Mouse (Mus musculus) limb, embryonic 15.5 days (tissue): ENCODE measurements around the gene Nr0b2. TPM values are rescaled to one million over a fixed set of nuclear protein-coding genes. Genes with fewer than 3 reads are reported as not detected.

Experiments
- ATAC-seq: fragments of 200-750 bp; cut with Nextera tagmentation; 2 replicates; pipeline ENCODE4 v1.8.0; 2017; ENCODE audit warnings: low read depth, moderate TSS enrichment; ENCODE audit not compliant: insufficient number of reproducible peaks, low FRiP score, low TSS enrichment
- H3K27ac ChIP-seq: fragments of 300-500 bp; sonication (generic); 2 replicates; pipeline ENCODE4 v1.5.1; 2015; ENCODE audit warnings: moderate library complexity, mild to moderate bottlenecking, inconsistent platforms
- H3K27me3 ChIP-seq: fragments of 300-500 bp; sonication (generic); 2 replicates; pipeline ENCODE4 v1.6.1; 2015; ENCODE audit warnings: inconsistent platforms
- H3K36me3 ChIP-seq: fragments of 300-500 bp; sonication (generic); 2 replicates; pipeline ENCODE4 v1.6.1; 2015; ENCODE audit warnings: inconsistent platforms
- H3K4me1 ChIP-seq: fragments of 300-500 bp; sonication (generic); 2 replicates; pipeline ENCODE4 v1.6.1; 2015; ENCODE audit warnings: inconsistent platforms
- H3K4me2 ChIP-seq: fragments of 300-500 bp; sonication (generic); 2 replicates; pipeline ENCODE4 v1.6.1; 2015; ENCODE audit warnings: mild to moderate bottlenecking, inconsistent platforms
- H3K4me3 ChIP-seq: fragments of 300-500 bp; sonication (generic); 2 replicates; pipeline ENCODE4 v1.5.1; 2015; ENCODE audit warnings: mild to moderate bottlenecking, inconsistent platforms
- H3K9ac ChIP-seq: fragments of 300-500 bp; sonication (generic); 2 replicates; pipeline ENCODE4 v1.6.1; 2015; ENCODE audit warnings: inconsistent platforms
- H3K9me3 ChIP-seq: fragments of 300-500 bp; sonication (generic); 2 replicates; pipeline ENCODE4 v1.6.1; 2016; ENCODE audit warnings: inconsistent platforms
- WGBS: fragments of 180-500 bp; shearing (Covaris S2); methylation state at CpG from one replicate; pipeline ENCODE4 v1.1.7; 2015; 5-methylcytosine and 5-hydroxymethylcytosine counted together
- microRNA-seq: library from miRNA; unstranded; fragments of <30 nt; microRNA quantifications from one replicate; pipeline ENCODE4, GENCODE M21; 2016
- polyA plus RNA-seq: library from polyadenylated mRNA; unstranded; fragments of >200 nt; fragmentation: Nextera tagmentation; extraction: Ambion mirVana; gene quantifications from 2 replicates; pipeline ENCODE4 v1.2.1, GENCODE M21; 2015

Gene Nr0b2
- polyA plus RNA-seq, 1 experiment from 2014 or later, result not detected

DNA sequence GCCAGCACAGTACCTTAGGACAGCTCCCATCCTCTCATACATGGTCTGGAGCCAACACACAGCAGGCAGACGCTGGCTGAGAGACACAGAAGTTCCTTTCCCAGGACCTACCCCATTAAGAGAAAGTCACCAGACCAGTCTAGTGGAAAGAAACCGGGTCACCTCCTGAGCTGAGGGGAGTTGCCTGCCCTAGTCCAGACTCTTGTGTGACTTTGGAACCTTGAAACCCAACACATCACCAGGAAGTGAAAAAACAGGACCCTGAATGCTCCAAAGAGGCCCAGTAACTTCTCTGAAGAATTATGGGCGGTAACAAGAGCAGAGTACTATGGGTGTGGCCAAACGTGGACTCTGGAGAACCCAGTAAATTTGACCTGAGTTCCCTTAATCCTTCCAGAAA, 45.4 kb downstream of the Nr0b2 start:
- peak overlapping the region; percentile 74; the same call in 1 of the 2 replicates for H3K4me2 ChIP-seq
- H3K9me3 ChIP-seq, result no peaks in the 10 kb centered on the region
- no peak overlapping the region for H3K9ac ChIP-seq
- no peak for ATAC-seq
- peaks cover 6% of the 10 kb centered on the region for H3K36me3 ChIP-seq
- WGBS, result 28% methylated on average over 4 of the region's 4 CpGs
- H3K27me3 ChIP-seq, result peaks cover 42% of the 10 kb centered on the region
- no peak overlapping the region for H3K4me3 ChIP-seq
- H3K4me1 ChIP-seq, result peaks cover 28% of the 10 kb centered on the region
- peak overlapping the region; percentile 78 for H3K27ac ChIP-seq

DNA sequence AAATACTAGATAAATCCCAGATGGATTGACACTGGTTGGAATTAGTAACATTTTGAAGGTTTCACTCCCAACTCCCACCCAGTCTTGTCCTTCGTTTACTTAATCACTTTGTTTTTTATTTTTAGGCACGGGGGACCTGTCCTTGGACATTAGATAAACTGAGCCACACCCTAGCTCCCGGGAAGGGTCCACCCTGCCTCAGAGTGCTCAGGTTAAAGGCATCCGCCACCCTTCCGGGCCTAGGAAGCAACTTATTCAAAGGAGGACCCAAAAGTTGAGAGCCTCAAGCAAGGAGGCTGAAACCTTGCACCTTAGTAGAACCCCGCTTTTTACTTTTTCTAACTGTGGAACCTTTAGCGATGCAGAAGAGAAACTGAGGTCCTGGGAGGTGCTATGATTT, 45.9 kb downstream of the Nr0b2 start:
- no peak for ATAC-seq
- Histone ChIP-seq H3K36me3 (peaks cover 10% of the 10 kb centered on the region), H3K9ac (peak overlapping the region; percentile 29; the same call in 1 of the 2 replicates), H3K9me3 (no peaks in the 10 kb centered on the region), H3K4me1 (peaks cover 28% of the 10 kb centered on the region), H3K27me3 (peaks cover 42% of the 10 kb centered on the region), H3K27ac (peak overlapping the region; percentile 78), H3K4me2 (peak overlapping the region; percentile 74), H3K4me3 (peak overlapping the region; percentile 52)
- 12% methylated on average over 7 of the region's 7 CpGs for WGBS

DNA sequence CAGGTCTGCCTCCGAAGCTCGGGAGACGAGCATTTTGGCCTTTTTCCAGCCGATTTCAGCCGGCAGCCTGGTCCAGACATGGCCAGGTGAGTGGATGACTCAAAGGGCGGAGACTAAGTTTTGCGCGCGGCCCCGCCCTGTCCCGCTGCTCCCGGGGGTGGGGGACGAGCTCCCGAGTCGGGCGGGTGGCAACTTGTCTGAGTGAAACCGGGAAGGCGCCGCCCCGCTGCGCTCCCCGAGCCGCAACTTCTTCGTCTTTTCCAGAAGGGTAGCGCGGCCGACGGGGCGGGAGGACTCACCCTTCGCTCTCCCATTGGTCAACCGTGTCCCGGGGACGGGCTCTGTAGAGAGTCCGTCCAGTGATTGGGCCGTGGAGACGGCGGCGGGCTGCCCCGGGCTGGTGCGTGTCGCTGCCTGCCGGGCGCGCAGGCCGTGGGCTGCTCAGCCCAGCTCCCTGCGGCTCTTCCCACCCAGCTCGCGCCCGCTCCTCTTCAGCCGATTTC, 46.4 kb downstream of the Nr0b2 start:
- Histone ChIP-seq H3K27ac (peak overlapping the region; percentile 78), H3K27me3 (peaks cover 42% of the 10 kb centered on the region), H3K4me2 (peak overlapping the region; percentile 74), H3K36me3 (peaks cover 13% of the 10 kb centered on the region), H3K9me3 (no peaks in the 10 kb centered on the region), H3K4me1 (peaks cover 28% of the 10 kb centered on the region), H3K9ac (peak overlapping the region; percentile 29), H3K4me3 (peak overlapping the region; percentile 52)
- under 1% methylated on average over 46 of the region's 50 CpGs for WGBS
- ATAC-seq, result peak; percentile 90

DNA sequence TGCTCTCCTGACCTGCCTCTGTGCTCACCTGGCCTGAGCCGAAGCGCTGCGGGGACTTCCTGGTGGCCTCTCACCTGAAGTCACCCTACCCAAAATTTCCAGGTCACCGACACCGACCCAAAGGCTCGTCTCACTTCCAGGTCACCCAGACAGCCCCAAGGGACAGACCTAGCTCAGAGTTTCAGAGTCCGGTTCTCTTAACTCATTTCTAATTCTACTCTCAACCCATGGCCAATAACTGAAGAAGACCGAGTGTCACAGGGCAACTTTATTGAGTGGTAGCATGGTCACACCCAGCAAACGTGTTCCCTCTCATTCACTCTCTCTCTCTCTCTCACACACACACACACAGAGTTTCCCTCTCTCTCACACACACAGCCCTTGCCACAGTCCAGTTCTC, 47.1 kb downstream of the Nr0b2 start:
- H3K27ac ChIP-seq, result peak overlapping the region; percentile 77

DNA sequence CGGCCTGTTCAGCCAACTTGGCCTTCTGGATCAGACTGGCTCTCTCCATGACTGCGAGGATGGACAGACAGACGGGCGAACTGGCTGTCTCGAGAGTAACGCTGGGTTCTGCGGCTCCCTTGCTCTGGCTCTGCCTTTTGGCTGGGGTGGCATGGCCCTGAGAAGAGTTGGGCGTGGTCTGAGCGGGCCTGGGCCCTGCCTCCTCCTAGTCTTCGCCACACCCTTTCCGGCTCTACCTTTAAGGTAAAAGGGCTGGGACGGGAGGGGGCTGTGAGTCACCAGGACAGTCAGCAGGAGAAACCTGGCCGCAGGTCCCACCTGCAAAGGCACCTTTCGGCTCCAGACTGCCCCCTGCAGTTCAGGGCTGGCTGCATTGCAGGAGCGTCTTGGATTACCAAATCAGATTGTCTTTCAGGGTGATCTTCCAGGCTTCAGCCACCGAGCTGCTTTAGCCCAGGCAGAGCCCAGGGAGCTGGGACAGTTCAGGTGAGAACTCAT, 48.6 kb downstream of the Nr0b2 start, which contains the start of gene Sfn:
Gene Sfn (minus strand): TSS at position 448 of the 498 bp plus-strand sequence.
- H3K9me3 ChIP-seq, result no peaks in the 10 kb centered on the region
- H3K27me3 ChIP-seq, result peaks cover 42% of the 10 kb centered on the region
- peaks cover 34% of the 10 kb centered on the region for H3K36me3 ChIP-seq
- H3K27ac ChIP-seq, result peak within 1 kb of the TSS; percentile 50; the same call in 1 of the 2 replicates
- peak; percentile 15; the same call in 1 of the 2 replicates for ATAC-seq
- peak within 1 kb of the TSS; percentile 52 for H3K4me3 ChIP-seq
- H3K4me1 ChIP-seq, result peaks cover 35% of the 10 kb centered on the region
- 1% methylated on average over 16 of the region's 16 CpGs for WGBS
- H3K9ac ChIP-seq, result 0 out of 2 replicates have a peak within 1 kb of the TSS, but pooled peaks have one; percentile 20
- H3K4me2 ChIP-seq, result peak within 1 kb of the TSS; percentile 37

More for the DNA sequence above, 47.1 kb downstream of the Nr0b2 start:
- H3K4me1 ChIP-seq, result peaks cover 32% of the 10 kb centered on the region
- peak overlapping the region; percentile 52 for H3K4me3 ChIP-seq
- 11% methylated on average over 9 of the region's 9 CpGs for WGBS
- H3K27me3 ChIP-seq, result peaks cover 42% of the 10 kb centered on the region
- H3K36me3 ChIP-seq, result peaks cover 20% of the 10 kb centered on the region
- H3K9ac ChIP-seq, result peak overlapping the region; percentile 29
- peak overlapping the region; percentile 74 for H3K4me2 ChIP-seq
- ATAC-seq, result no peak
- H3K9me3 ChIP-seq, result no peaks in the 10 kb centered on the region

DNA sequence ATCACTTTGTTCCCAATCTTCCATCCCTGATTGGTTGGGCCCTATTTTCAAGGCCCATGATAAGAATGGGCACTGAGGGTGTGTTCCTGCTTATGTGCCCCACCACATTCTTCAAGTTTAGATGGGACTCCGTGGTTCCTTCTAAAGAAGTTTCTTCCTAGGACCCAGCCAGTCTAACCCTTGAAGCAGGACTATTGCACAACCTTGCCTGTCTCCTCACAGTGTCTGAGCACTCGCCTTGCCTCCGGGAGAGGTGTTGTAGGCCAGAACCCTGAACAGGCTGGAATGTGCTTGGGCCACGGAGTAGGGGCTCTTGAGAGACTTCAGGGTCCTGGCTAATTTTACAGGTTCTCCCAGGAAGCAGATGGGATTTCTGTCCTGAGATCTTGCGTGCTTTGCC, 49.9 kb downstream of the Nr0b2 start:
- WGBS, result 84% methylated on average over 5 of the region's 5 CpGs
- ATAC-seq, result no peak
- Histone ChIP-seq H3K4me3 (no peak overlapping the region), H3K9me3 (no peaks in the 10 kb centered on the region), H3K4me2 (no peak overlapping the region), H3K4me1 (peaks cover 38% of the 10 kb centered on the region), H3K27me3 (peaks cover 42% of the 10 kb centered on the region), H3K9ac (no peak overlapping the region), H3K36me3 (peaks cover 45% of the 10 kb centered on the region), H3K27ac (peak overlapping the region; percentile 19; the same call in 1 of the 2 replicates)

DNA sequence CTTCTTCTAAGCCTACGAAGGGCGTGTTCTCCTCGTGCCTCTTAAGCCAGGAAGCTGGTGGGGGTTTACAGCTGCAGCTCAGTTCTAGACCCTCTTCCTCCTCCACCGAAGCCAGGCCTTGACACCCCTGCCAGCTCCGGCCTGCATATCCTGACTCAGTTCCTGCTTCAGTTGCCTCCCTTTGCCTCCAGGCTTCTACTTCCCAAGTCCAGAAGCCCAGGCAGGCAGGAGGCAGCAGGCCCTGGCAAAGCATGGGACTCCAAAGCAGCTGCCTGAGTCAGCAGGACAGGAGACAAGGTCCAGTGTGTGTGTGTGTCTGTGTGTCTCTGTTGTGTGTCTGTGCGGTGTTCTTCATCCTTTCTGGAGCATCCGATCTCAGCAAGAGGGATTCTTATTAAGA, 51.0 kb downstream of the Nr0b2 start:
- Histone ChIP-seq H3K27me3 (peaks cover 36% of the 10 kb centered on the region), H3K9me3 (no peaks in the 10 kb centered on the region), H3K4me1 (peaks cover 31% of the 10 kb centered on the region), H3K36me3 (peaks cover 53% of the 10 kb centered on the region), H3K4me3 (no peak overlapping the region), H3K4me2 (no peak overlapping the region), H3K27ac (no peak overlapping the region), H3K9ac (no peak overlapping the region)
- no peak for ATAC-seq
- WGBS, result 68% methylated on average over 7 of the region's 7 CpGs

DNA sequence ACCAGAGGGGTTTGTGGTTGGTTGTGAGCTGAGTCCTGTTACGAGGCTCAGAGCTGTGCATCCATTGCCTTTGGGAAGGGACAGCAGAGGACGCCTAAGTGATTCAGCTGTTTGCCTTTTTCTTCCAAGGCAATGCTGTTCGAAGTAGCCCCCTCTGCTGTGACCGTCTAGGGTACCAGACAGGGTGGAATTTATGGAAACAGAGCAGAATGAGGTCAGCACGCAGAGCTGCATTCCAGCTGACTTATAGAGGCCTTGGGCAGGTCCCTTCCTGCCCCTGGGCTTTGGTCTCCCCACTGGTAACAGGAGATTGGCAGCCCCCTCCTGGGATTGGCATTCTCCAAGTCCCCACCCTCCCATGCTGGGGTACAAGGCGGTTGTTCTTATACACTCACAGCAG, 51.7 kb downstream of the Nr0b2 start:
- Histone ChIP-seq H3K4me3 (no peak overlapping the region), H3K27ac (peak overlapping the region; percentile 59; the same call in 1 of the 2 replicates), H3K4me1 (peaks cover 28% of the 10 kb centered on the region), H3K27me3 (peaks cover 30% of the 10 kb centered on the region), H3K36me3 (peaks cover 58% of the 10 kb centered on the region), H3K9me3 (no peaks in the 10 kb centered on the region), H3K4me2 (no peak overlapping the region), H3K9ac (no peak overlapping the region)
- WGBS, result 62% methylated on average over 6 of the region's 6 CpGs
- no peak for ATAC-seq

DNA sequence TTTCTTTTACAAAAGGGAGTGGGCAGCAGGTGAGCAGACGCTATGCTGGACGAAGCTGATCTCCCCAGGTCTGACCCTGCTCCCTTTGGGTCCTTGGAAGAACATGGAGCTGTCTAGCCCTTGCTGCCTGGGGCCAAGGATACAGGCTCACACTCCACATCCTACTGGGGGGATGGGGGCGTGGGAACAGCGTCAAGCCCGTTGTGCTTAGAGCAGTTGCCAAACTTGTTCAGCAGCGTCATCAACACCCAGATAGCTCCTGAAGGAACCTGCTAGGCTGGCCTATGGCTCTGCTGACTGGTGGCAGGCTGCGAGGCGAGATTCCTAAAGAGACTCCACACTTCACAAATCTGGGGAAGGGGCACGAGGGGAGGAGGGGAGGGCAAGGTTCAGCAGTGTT, 52.2 kb downstream of the Nr0b2 start:
- H3K27me3 ChIP-seq, result peaks cover 26% of the 10 kb centered on the region
- H3K4me2 ChIP-seq, result no peak overlapping the region
- H3K9ac ChIP-seq, result no peak overlapping the region
- peaks cover 58% of the 10 kb centered on the region for H3K36me3 ChIP-seq
- H3K4me3 ChIP-seq, result no peak overlapping the region
- peak overlapping the region; percentile 75 for H3K27ac ChIP-seq
- WGBS, result 57% methylated on average over 9 of the region's 9 CpGs
- peak; percentile 38; the same call in 1 of the 2 replicates for ATAC-seq
- no peaks in the 10 kb centered on the region for H3K9me3 ChIP-seq
- peaks cover 23% of the 10 kb centered on the region for H3K4me1 ChIP-seq

Small RNA genes within 50 kb of the gene (microRNA-seq; reads per million reads assigned to microRNA genes)
- gene Gm23158, result not detected

Other genes starting within 250 kb of the Nr0b2 start
- gene Wdtc1, start 199.9 kb upstream of the Nr0b2 start, polyA plus RNA-seq, result 13.9 TPM in 2 replicates
- gene Slc9a1, start 183.7 kb upstream of the Nr0b2 start, polyA plus RNA-seq, result 10.1 and 10.9 TPM in 2 replicates
- gene Tent5b, start 73.2 kb upstream of the Nr0b2 start, polyA plus RNA-seq, result 11.8 and 12.6 TPM in 2 replicates
- gene Trnp1, start 54.8 kb upstream of the Nr0b2 start, polyA plus RNA-seq, result 3.7 and 4.0 TPM in 2 replicates
- 22.7 and 22.9 TPM in 2 replicates for gene Kdf1, start 34.4 kb upstream of the Nr0b2 start, polyA plus RNA-seq
- gene Nudc, start 7.4 kb upstream of the Nr0b2 start, polyA plus RNA-seq, result 247 and 256 TPM in 2 replicates
- 5.8 and 7.3 TPM in 2 replicates for gene Gpatch3, start 21.4 kb downstream of the Nr0b2 start, polyA plus RNA-seq
- gene Gpn2, start 31.0 kb downstream of the Nr0b2 start, polyA plus RNA-seq, result 15.7 and 17.2 TPM in 2 replicates
- gene Sfn, start 48.8 kb downstream of the Nr0b2 start, polyA plus RNA-seq, result 499 and 506 TPM in 2 replicates
- 2.9 and 3.6 TPM in 2 replicates for gene Zdhhc18, start 96.8 kb downstream of the Nr0b2 start, polyA plus RNA-seq
- 14.6 and 15.3 TPM in 2 replicates for gene Pigv, start 119.3 kb downstream of the Nr0b2 start, polyA plus RNA-seq
- gene Arid1a, start 203.4 kb downstream of the Nr0b2 start, polyA plus RNA-seq, result 21.7 and 24.2 TPM in 2 replicates